Mouse (Mus musculus): ENCODE results near the gene Pank3.

The Pank3 gene

GRCm38 (mm10) chr11:35769188-35769745, at the start of gene Pank3:
TSS of gene Pank3 (plus strand) at chr11:35769484.
- peak; percentile 97 for DNase-seq (ENCODE audit: low read depth)

- no peak for DNase-seq (ENCODE audit: low read depth)
These were observed 45.4 kb upstream of the Pank3 start for GRCm38 (mm10) chr11:35723876-35724275.

DNA sequence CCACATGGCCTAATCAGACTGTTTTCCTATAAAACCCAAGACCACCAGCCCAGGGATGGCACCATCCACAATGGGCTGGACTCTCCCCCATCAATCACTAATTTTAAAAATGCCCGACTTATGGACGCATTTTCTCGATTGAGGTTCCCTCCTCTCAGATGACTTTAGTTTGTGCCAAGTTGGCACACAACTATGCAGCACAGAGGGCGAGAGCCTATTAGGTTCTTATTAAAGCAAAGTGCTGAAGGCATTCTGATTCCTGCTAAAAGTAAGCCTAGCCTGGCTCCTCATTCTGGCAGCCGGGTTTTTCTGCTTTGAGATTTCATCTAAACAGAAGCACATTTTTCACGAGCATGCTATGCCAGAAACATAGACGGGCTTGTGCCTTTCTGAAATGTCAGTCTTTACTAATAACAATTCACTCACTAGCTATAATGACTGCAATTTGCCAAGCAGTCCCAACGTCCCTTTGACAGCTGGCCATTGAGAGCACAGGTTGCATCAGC, 42.9 kb upstream of the Pank3 start:
- DNase-seq (ENCODE audit: low read depth) = no peak

DNA sequence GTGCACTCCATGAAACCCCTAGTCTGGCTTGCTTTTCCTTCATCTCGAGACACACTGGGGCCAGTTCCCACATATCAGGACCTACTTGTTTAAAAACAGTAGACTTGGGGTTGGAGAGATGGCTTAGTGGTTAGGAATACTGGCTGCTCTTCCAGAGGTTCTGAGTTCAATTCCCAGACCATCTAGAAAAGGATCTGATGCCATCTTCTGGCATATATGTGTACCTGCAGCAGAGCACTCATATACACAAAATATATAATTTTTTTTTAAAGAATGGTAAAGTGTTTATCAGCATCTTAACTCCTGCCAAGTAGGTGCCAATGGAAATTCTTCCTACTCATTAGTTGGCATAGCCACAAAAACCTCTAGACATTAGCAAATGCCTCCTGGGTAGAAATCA, 41.1 kb upstream of the Pank3 start:
- DNase-seq (ENCODE audit: low read depth) = no peak

DNA sequence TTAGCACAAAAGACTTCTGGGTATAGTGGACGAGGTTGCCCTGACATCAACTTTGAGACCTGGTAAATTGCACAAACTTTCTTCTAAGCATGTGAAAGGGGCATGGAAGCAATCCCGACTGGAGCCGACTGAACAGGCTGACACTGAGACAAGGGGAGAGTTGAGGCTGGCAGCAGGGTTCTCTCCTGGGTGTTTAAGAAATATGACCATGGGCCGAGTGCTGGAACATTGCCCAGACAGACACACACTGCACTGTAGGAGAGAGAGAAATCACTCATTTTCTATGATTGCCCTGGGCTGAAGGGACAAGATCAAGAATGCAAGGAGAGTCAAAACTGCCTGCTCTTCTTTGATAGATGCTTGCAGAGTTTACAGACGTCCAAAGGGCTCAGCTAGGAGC, 40.1 kb upstream of the Pank3 start:
- DNase-seq (ENCODE audit: low read depth) = no peak

GRCm38 (mm10) chr11:35732366-35732765, 36.9 kb upstream of the Pank3 start:
- DNase-seq (ENCODE audit: low read depth) = no peak

GRCm38 (mm10) chr11:35736817-35737216, 32.5 kb upstream of the Pank3 start:
- DNase-seq (ENCODE audit: low read depth) = no peak

GRCm38 (mm10) chr11:35737262-35737661, 32.0 kb upstream of the Pank3 start:
- DNase-seq (ENCODE audit: low read depth) = no peak

- DNase-seq (ENCODE audit: low read depth) = no peak
These were observed 31.2 kb upstream of the Pank3 start for GRCm38 (mm10) chr11:35738102-35738501.

DNA sequence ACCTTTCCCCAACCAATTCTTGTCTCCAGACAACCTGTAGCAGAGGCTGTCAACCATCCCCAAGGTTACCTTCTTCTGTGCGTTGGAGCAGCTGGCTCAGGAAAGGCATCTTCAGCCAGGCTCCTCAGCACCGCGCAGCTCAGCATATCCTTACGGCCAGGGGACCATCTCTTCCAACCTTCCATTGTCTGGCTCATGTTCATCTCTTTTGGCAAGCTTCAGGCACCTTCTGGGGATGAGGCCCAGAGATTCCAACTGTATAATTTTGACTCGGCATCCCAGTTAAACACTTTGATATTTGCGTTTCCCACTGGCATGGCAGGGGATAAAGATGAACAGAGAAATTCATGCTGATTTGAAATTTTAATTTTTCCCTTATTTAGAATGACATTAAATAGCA, 25.7 kb upstream of the Pank3 start:
- DNase-seq (ENCODE audit: low read depth) = no peak

DNA sequence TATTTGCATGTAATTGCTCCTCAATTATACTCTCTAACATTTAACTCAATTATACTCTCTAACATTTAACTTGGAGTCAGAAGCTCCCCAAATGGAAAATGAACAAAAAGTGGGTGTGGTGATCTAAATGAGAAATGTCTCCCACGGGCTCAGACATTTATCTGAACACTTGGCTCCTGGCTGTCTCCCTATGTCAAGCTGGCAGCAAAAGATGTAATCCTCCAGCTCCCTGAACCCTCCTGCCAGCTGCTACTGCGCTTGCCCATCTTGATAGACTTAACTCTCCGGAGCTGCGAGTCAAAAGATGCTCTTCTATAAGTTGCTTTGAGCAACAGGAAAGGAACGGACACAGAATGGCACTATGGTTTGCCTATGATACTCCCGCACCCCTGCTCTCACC, 24.7 kb upstream of the Pank3 start:
- DNase-seq (ENCODE audit: low read depth) = no peak

DNA sequence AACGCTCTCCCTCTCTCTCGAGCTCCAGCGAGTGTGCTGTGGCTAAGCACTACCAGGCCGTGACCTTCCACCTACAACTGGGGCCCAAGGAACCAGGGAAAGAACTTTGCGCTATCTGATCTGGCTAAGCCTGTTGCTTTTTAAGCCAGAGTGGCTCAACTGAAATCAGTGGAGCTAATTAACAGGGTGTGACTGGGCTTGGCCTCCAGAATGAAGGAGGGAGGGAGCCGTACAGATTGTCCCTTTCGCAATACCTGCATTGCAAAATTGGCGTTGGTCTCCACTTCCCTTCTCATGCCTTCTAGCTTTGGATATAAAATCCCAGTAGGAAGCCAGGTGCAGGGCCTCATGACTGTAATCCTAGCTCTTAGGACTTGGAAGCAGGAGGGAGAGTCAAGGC, 18.7 kb upstream of the Pank3 start:
- no peak for DNase-seq (ENCODE audit: low read depth)

GRCm38 (mm10) chr11:35754906-35755418, 14.3 kb upstream of the Pank3 start:
- DNase-seq (ENCODE audit: low read depth) = no peak

DNA sequence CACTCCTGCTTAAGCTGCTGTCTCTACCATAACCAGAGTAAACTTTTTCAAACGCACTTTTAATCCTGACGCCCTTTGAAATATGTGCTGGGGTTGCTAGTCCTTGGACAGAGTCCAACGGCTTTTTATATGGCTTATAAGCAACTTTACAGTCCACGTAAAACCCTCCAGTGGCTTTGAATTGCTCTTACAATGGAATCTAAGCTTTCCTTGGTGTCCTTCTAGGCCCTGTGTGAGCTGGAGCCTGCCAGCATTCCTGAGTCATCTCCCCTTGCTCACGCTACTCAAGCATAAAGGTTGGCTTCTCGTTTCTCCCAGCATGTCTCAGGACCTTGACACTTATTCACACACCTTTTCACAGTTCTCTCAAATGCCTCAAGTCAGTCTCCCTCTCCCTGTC, 13.7 kb upstream of the Pank3 start:
- DNase-seq (ENCODE audit: low read depth) = no peak

DNA sequence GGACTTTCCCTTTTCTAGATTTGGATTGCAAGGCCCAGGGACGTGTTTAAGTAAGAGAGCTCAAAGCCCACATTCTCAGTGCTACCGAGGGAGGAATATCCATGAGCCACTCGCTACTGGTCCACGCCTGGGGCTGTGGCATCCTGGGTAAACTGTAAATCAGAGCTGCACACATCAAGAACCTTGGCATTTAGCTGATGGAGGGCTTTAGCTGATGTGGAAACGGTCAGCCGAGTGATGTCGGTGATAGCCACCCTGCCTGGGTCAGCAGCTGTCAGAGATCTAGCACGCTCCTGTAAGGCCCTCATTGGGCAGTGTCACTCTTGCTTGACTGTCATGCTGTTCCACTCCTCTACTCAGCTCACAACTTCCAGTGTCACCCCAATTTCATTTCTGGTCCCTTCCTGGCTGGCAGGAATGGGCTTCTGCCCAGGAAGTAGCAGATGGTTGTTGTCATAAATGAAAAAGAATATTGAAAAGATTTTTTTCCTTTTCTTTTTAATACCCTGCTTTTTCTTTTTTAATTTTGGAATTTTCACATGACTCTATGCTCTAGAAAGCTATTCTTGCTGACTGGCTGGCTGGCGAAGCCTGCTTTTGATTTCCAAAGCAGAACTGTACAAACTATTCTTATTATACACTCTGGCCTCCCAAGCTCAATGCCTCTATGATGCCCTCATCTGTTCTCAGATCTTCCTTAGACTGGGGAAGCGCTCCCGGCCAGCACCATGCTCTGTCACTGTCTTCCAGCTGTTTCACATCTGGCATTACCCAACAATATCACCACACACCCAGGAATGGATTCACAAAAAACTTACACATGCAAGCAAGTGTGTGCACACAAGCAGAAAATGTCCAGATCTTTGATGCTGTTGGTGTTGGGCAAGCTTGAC, 12.6 kb upstream of the Pank3 start:
- no peak for DNase-seq (ENCODE audit: low read depth)

DNA sequence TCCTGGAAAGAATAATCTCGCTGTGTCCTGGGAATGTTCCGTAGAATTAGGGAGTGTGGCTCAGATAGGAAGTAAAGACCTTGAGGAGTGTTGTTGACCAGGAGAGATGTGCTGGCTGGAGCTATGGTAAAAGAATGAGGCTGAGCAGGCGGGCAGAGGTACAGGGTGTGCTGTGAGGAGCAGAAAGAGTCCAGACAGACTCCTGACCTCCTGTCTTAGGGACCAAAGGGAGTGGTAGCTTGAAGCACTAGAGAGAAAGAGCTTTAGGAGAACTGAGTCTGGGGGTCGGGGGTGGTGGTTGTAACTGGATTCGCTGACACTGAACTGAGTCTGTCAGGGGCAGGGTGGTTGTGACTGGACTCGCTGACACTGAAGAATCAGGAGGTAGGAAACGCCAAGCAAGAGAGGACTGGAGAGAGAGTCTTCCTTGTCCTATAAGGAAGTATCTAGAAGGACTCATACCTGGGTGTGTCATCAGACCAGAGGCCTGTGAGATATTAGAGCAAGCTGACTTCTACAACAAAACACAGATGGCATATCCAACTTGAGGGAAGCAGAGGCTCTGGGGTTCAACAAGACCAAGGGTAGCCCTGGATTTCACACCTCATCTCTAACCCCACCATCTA, 9.2 kb upstream of the Pank3 start:
- DNase-seq (ENCODE audit: low read depth) = no peak

GRCm38 (mm10) chr11:35760627-35761003, 8.7 kb upstream of the Pank3 start:
- no peak for DNase-seq (ENCODE audit: low read depth)

GRCm38 (mm10) chr11:35766845-35767244, 2.4 kb upstream of the Pank3 start:
- DNase-seq (ENCODE audit: low read depth) = no peak

DNA sequence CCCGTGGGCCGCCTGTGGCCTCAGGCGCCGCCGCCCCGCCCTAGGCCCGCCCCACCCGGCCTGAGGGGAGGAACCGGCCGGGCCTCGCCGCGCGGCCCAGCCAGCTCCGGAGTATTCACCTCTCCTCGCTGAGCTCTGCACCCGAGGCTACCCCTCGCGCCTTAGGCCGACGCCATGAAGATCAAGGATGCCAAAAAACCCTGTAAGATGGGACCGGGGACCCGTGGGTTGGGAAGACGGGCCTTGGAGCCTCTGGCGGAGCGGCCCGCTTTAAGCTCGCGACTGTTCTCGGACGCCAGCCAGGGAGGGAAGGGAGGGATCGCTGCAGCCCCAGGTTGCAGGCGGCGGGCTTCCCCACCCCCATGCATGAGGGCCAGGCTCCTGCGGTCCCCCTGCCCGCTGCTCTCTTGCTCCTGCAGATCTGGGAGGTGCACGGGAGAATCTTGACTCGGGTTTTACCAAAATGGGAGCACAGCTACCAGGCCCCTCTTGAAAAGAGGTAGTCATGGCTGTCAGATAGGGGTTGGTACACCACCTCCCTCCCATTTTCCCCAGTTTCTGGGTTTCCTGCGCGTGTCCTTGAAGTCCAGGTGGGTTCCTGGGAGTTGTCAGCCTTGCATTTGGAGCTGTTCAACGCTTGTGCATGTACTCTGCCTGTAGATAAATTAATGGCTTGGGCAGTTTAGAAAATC, 608 bp downstream of the Pank3 start:
- peak; percentile 84 for DNase-seq (ENCODE audit: low read depth)

- DNase-seq (ENCODE audit: low read depth) = peak; percentile 30
These were observed 1.6 kb downstream of the Pank3 start for GRCm38 (mm10) chr11:35770741-35771504.

- no peak for DNase-seq (ENCODE audit: low read depth)
These were observed 6.3 kb downstream of the Pank3 start for GRCm38 (mm10) chr11:35775606-35776005.

Data from induced T-regulatory cell, adult 2 months (primary cell).